12 mouse cellular contexts compared by ENCODE assay signal in genomic region chr12:44602958-44603331, GRCm38 (mm10).
DNase-seq lines count a peak whose midpoint lies in the region; ATAC-seq and TF ChIP-seq lines count a peak whose summit lies in the region.
"Had no signal": no experiment of that assay in that cellular context is flagged by ENCODE, and none has a peak within 500 bp of the region (broad histone marks: within the 10 kb centered on the region; RNA-seq: fewer than 3 reads in every experiment).

No protein-coding gene starts in this region.

- no peak overlapping the region for H3K4me2 ChIP-seq in kidney, embryonic 15.5 days
- H3K4me2 ChIP-seq: heart, embryonic 11.5 days; hindbrain, embryonic 13.5 days had no signal

- H3K9ac ChIP-seq in kidney, embryonic 15.5 days: no peak overlapping the region
- H3K9ac ChIP-seq: hindbrain, embryonic 13.5 days had no signal

- peak overlapping the region; percentile 48; the same call in 1 of the 2 replicates for H3K27ac ChIP-seq in kidney, embryonic 15.5 days
- no peak overlapping the region for H3K27ac ChIP-seq in testis, adult 2 months (ENCODE audit: control insufficient read depth, insufficient read depth, low read depth, low read length)
- H3K27ac ChIP-seq in embryonic facial prominence, embryonic 10.5 days (replicated peaks): peak overlapping the region; percentile 20; the same call in 1 of the 2 replicates
- H3K27ac ChIP-seq: macrophage had no signal

- no peaks in the 10 kb centered on the region for H3K36me3 ChIP-seq in kidney, embryonic 15.5 days
- H3K36me3 ChIP-seq in testis, adult 2 months (ENCODE audit: control insufficient read depth, insufficient read depth, low read length): no peaks in the 10 kb centered on the region
- H3K36me3 ChIP-seq in embryonic facial prominence, embryonic 10.5 days (replicated peaks): no peaks in the 10 kb centered on the region
- H3K36me3 ChIP-seq: G1E had no signal

- 58% methylated on average over 5 of the region's 5 CpGs for WGBS in kidney, embryonic 15.5 days
- 70% methylated on average over 5 of the region's 5 CpGs for WGBS in embryonic facial prominence, embryonic 10.5 days

- H3K27me3 ChIP-seq in kidney, embryonic 15.5 days: no peaks in the 10 kb centered on the region
- H3K27me3 ChIP-seq in testis, adult 2 months (ENCODE audit: control insufficient read depth, insufficient read depth, low read length): no peaks in the 10 kb centered on the region
- no peaks in the 10 kb centered on the region for H3K27me3 ChIP-seq in embryonic facial prominence, embryonic 10.5 days (replicated peaks; ENCODE audit: low read depth, poor library complexity, severe bottlenecking)
- H3K27me3 ChIP-seq: hindbrain, embryonic 13.5 days had no signal

- DNase-seq in kidney, postnatal 10 days: no peak
- no peak for DNase-seq in testis, postnatal 10 days (ENCODE audit: low spot score)
- peak; percentile 19 for DNase-seq in embryonic facial prominence, embryonic 10.5 days (ENCODE audit: low spot score)
- DNase-seq in urinary bladder, postnatal 25 days (ENCODE audit: low spot score): no peak
- DNase-seq in thymus, adult 18-20 months: no peak
- DNase-seq: adrenal gland, postnatal 14 days had no signal

- 0 out of 2 replicates have a peak, but pooled peaks cover 6% of the 10 kb centered on the region for H3K4me1 ChIP-seq in kidney, embryonic 15.5 days
- no peaks in the 10 kb centered on the region; the same call in 1 of the 2 replicates for H3K4me1 ChIP-seq in testis, adult 2 months (ENCODE audit: control insufficient read depth, insufficient read depth, low read length)
- H3K4me1 ChIP-seq in embryonic facial prominence, embryonic 10.5 days: peaks cover 9% of the 10 kb centered on the region; the same call in 1 of the 2 replicates

- 0 out of 2 replicates have a peak, but pooled peaks have one; percentile 26 for ATAC-seq in kidney, embryonic 15.5 days (replicated peaks; ENCODE audit: low FRiP score)

- TF ChIP-seq POLR2A in testis, adult 2 months (IDR thresholded peaks at IDR 0.05; ENCODE audit: control insufficient read depth, low read depth, low read length): no peak

- H3K4me3 ChIP-seq in kidney, embryonic 15.5 days (replicated peaks): no peak overlapping the region
- no peak overlapping the region for H3K4me3 ChIP-seq in testis, adult 2 months (ENCODE audit: control insufficient read depth, low read depth, low read length)
- no peak overlapping the region for H3K4me3 ChIP-seq in embryonic facial prominence, embryonic 10.5 days
- H3K4me3 ChIP-seq: hindbrain, embryonic 13.5 days had no signal

- H3K9me3 ChIP-seq in kidney, embryonic 15.5 days (replicated peaks): no peaks in the 10 kb centered on the region
- no peaks in the 10 kb centered on the region for H3K9me3 ChIP-seq in embryonic facial prominence, embryonic 10.5 days
- H3K9me3 ChIP-seq: hindbrain, embryonic 13.5 days had no signal

- TF ChIP-seq CTCF in testis, adult 2 months (IDR thresholded peaks at IDR 0.05; ENCODE audit: control insufficient read depth, insufficient read depth, insufficient replicate concordance, low read depth, low read length): peak; percentile 54; the same call in 1 of the 2 replicates
